Mouse (Mus musculus) forebrain, postnatal 0 days (tissue): ENCODE results near the gene Bach1. TPM values are rescaled to one million over a fixed set of nuclear protein-coding genes. Genes with fewer than 3 reads are reported as not detected.

Source experiments
- ATAC-seq: fragments of 200-750 bp; cut with Nextera tagmentation; 2 replicates; pipeline ENCODE4 v1.8.0; 2017; ENCODE audit warnings: mild to moderate bottlenecking, moderate library complexity
- DNase-seq: peaks from one replicate; pipeline ENCODE4 v3.0.0-alpha.2; 2015
- H3K27ac ChIP-seq: fragments of 300-500 bp; sonication (generic); 2 replicates; pipeline ENCODE4 v1.5.1; 2014; ENCODE audit warnings: low read depth, mild to moderate bottlenecking, antibody characterized with exemption, low read length, moderate library complexity, mixed read lengths
- H3K27me3 ChIP-seq: fragments of 300-500 bp; sonication (generic); 2 replicates; pipeline ENCODE4 v1.6.1; 2014; ENCODE audit warnings: mild to moderate bottlenecking, low read length, mixed read lengths; ENCODE audit not compliant: insufficient read depth
- H3K36me3 ChIP-seq: fragments of 300-500 bp; sonication (generic); 2 replicates; pipeline ENCODE4 v1.6.1; 2014; ENCODE audit warnings: mild to moderate bottlenecking, moderate library complexity; ENCODE audit not compliant: insufficient read depth
- H3K4me1 ChIP-seq: fragments of 300-500 bp; sonication (generic); 2 replicates; pipeline ENCODE4 v1.6.1; 2014; ENCODE audit warnings: antibody characterized with exemption; ENCODE audit not compliant: insufficient read depth
- H3K4me2 ChIP-seq: fragments of 300-500 bp; sonication (generic); 2 replicates; pipeline ENCODE4 v1.6.1; 2014; ENCODE audit warnings: low read depth, mild to moderate bottlenecking, moderate library complexity
- H3K4me3 ChIP-seq: fragments of 300-500 bp; sonication (generic); 2 replicates; pipeline ENCODE4 v1.5.1; 2014; ENCODE audit warnings: low read depth, low read length, mixed read lengths
- H3K9ac ChIP-seq: fragments of 300-500 bp; sonication (generic); 2 replicates; pipeline ENCODE4 v1.6.1; 2014; ENCODE audit warnings: mild to moderate bottlenecking
- H3K9me3 ChIP-seq: fragments of 300-500 bp; sonication (generic); 2 replicates; pipeline ENCODE4 v1.6.1; 2016; ENCODE audit warnings: low read length
- CTCF ChIP-seq: sonication (generic); IDR thresholded peaks from 2 replicates; pipeline ENCODE4 v1.5.1; 2016; ENCODE audit warnings: antibody characterized with exemption, control low read depth, low read depth
- WGBS: fragments of 180-500 bp; shearing (Covaris S2); extraction: QIAGEN DNeasy Blood & Tissue Kit; methylation state at CpG from one replicate; pipeline ENCODE4 v1.1.7; 2014; 5-methylcytosine and 5-hydroxymethylcytosine counted together
- polyA plus RNA-seq: library from polyadenylated mRNA; unstranded; fragments of >200 nt; fragmentation: Nextera tagmentation; extraction: Ambion mirVana; gene quantifications from 2 replicates; pipeline ENCODE4 v1.2.1, GENCODE M21; 2015
- total RNA-seq: library from RNA; depleted of rRNA; stranded (reverse); fragments of >200 nt; gene quantifications from 2 replicates; pipeline ENCODE4 v1.2.3, GENCODE M21; 2014

Bach1 gene
- total and polyA plus RNA-seq, 2 experiments from 2014 or later: 13.0 to 50.0 TPM

DNA sequence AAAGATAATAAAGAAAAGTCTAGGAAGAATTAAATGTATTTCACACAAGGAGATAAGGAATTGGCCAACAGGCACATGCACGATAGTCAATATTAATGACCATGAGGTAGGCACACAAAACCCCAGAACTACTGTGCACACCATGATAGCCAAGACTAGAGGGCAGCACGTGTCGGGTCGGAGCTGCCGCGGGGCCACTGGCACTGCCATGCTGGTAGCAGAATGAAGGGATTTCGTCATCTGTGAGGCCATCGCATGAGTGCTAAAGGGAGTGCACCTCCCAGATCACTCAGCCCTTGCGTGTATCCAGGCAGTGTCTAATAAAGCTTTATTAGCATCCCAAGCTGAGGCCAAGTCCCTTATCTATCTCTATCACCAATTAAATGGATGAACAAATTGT, 11.2 kb downstream of the Bach1 start:
- Histone ChIP-seq H3K36me3 (no peaks in the 10 kb centered on the region), H3K4me2 (no peak overlapping the region), H3K4me1 (peaks cover 13% of the 10 kb centered on the region; the same call in 1 of the 2 replicates), H3K4me3 (no peak overlapping the region), H3K27ac (no peak overlapping the region), H3K9ac (no peak overlapping the region), H3K9me3 (no peaks in the 10 kb centered on the region), H3K27me3 (no peaks in the 10 kb centered on the region)
- WGBS: 96% methylated on average over 9 of the region's 9 CpGs
- DNase-seq (no peak), ATAC-seq (no peak)
- no peak for TF ChIP-seq CTCF

DNA sequence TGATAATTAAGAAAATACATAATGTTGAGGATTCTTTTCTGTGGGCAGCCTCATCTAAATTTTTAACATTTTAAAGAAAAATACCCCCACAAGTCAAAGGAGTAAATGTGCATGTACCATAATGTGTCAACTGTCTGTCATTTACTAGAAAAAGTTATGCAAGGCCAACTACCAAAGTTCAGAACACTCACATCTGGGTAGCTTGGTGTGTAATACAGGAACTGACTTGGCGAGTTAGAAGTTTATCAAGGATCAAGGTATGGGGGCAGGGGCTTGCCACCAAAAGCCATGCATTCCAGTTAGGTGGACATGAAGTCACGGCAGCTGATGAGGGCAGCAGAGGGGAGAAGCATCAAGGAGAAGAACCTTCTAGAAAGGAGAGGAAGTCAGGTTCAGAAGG, 13.2 kb downstream of the Bach1 start:
- Histone ChIP-seq H3K4me1 (peaks cover under 1% of the 10 kb centered on the region; the same call in 1 of the 2 replicates), H3K27ac (no peak overlapping the region), H3K4me3 (no peak overlapping the region), H3K27me3 (no peaks in the 10 kb centered on the region), H3K36me3 (peaks cover 11% of the 10 kb centered on the region; the same call in 1 of the 2 replicates), H3K4me2 (no peak overlapping the region), H3K9ac (no peak overlapping the region), H3K9me3 (no peaks in the 10 kb centered on the region)
- DNase-seq (no peak), ATAC-seq (no peak)
- 93% methylated on average over 2 of the region's 2 CpGs for WGBS
- no peak for TF ChIP-seq CTCF

DNA sequence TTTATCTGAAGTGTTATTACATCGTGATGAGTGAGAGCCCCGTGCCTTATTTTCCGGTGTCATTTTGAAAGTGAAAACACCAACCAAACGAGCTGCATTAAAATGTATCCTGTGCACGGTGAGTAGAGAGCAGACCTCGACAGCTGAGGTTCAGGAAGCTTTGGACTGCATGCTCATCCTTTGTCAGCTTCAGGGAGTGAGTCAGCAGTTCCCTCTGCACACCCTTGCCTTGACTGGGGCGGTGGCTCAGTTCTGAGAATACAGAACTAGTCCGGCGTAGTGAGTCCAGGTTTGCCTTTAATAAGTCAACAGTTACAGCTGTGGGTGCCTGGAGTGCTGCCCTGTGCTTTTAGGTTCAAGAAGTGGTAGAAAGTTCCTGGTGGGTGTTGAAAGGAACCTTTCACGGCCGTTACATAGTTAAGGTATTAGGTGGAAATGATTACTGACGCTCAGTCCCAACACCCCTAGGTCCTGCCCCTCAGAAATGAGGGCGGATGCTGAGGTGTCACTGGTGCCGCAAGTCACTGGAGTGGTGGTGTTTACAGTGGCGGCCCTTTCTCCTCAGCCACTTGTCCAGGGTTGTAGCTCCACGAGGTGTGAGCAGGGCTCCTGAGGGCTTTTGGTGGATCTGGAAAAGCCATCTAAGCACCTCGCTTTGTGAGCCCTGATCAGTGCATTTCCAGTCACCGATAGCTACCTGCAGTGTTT, 14.4 kb downstream of the Bach1 start:
- H3K9ac ChIP-seq: no peak overlapping the region
- no peaks in the 10 kb centered on the region for H3K9me3 ChIP-seq
- DNase-seq (no peak), ATAC-seq (no peak)
- no peak overlapping the region for H3K27ac ChIP-seq
- no peak for TF ChIP-seq CTCF
- 88% methylated on average over 18 of the region's 18 CpGs for WGBS
- H3K36me3 ChIP-seq: peaks cover 11% of the 10 kb centered on the region; the same call in 1 of the 2 replicates
- H3K4me2 ChIP-seq: no peak overlapping the region
- no peak overlapping the region for H3K4me3 ChIP-seq
- H3K4me1 ChIP-seq: no peaks in the 10 kb centered on the region
- H3K27me3 ChIP-seq: no peaks in the 10 kb centered on the region

DNA sequence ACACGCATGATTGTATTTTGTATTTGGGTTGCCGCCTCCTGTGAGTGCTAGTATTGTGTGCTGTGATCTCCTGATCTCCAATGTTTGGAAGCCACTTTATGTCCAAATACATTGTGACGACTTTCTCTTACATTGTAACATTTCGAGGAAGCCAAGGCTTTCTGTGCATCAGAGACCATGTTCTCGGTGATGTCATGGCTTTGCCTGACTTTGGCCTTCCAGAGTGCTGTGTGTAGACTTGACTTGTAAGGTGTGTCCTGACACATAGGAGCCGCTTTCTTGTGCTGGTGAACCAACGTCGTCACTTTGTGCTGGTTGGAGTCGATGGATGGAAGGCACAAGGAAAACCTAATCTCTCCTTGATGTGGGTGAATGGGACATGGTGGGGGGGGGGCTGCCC, 15.8 kb downstream of the Bach1 start:
- Histone ChIP-seq H3K27me3 (no peaks in the 10 kb centered on the region), H3K36me3 (peaks cover 19% of the 10 kb centered on the region), H3K9ac (no peak overlapping the region), H3K27ac (no peak overlapping the region), H3K4me2 (no peak overlapping the region), H3K9me3 (no peaks in the 10 kb centered on the region), H3K4me1 (no peaks in the 10 kb centered on the region), H3K4me3 (no peak overlapping the region)
- DNase-seq (no peak), ATAC-seq (no peak)
- WGBS: 94% methylated on average over 9 of the region's 9 CpGs
- TF ChIP-seq CTCF: no peak

DNA sequence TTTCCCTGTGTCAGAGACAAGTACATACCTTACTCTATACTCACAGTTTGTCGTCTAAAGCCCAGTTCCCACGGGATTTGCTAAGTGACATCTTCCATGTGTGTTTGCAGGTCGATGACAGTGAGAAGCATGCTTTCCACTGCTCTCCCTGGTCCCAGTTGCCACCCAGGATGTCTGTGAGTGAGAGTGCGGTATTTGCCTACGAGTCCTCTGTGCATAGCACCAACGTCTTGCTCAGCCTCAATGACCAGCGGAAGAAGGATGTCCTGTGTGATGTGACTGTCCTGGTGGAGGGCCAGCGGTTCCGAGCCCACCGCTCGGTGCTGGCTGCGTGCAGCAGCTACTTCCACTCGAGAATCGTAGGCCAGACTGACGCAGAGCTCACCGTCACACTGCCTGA, 16.5 kb downstream of the Bach1 start:
- 90% methylated on average over 16 of the region's 16 CpGs for WGBS
- H3K9me3 ChIP-seq: no peaks in the 10 kb centered on the region

DNA sequence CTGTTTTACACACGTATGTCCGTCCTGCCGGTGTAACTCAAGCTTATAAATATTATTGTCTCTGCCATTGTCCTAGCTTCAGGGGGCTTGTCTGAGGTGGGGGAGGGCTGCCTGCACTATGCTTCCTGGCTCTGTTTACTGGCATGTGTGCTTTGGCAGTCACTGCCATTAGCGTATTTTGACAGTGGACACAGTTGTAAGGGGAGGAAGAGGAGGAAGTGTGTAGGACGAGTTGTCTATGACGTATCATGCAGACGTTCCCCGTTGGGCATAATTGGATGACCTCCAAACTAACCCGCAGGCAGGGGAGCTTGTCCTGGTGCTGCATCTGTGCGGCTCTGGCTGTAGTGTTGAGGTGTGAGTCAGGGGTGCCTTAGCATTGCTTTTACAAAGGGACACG, 17.5 kb downstream of the Bach1 start:
- H3K9me3 ChIP-seq: no peaks in the 10 kb centered on the region
- WGBS: 73% methylated on average over 11 of the region's 11 CpGs
- TF ChIP-seq CTCF: no peak
- no peak overlapping the region for H3K4me3 ChIP-seq
- no peak for ATAC-seq
- H3K4me2 ChIP-seq: no peak overlapping the region
- peaks cover 30% of the 10 kb centered on the region for H3K36me3 ChIP-seq
- H3K9ac ChIP-seq: no peak overlapping the region
- no peaks in the 10 kb centered on the region for H3K27me3 ChIP-seq
- no peak for DNase-seq
- H3K27ac ChIP-seq: no peak overlapping the region
- H3K4me1 ChIP-seq: no peaks in the 10 kb centered on the region

More for the DNA sequence above, 16.5 kb downstream of the Bach1 start:
- no peak overlapping the region for H3K9ac ChIP-seq
- no peaks in the 10 kb centered on the region for H3K4me1 ChIP-seq
- DNase-seq (no peak), ATAC-seq (no peak)
- peaks cover 25% of the 10 kb centered on the region for H3K36me3 ChIP-seq
- H3K27ac ChIP-seq: no peak overlapping the region
- no peak overlapping the region for H3K4me3 ChIP-seq
- H3K27me3 ChIP-seq: no peaks in the 10 kb centered on the region
- no peak for TF ChIP-seq CTCF
- H3K4me2 ChIP-seq: no peak overlapping the region

DNA sequence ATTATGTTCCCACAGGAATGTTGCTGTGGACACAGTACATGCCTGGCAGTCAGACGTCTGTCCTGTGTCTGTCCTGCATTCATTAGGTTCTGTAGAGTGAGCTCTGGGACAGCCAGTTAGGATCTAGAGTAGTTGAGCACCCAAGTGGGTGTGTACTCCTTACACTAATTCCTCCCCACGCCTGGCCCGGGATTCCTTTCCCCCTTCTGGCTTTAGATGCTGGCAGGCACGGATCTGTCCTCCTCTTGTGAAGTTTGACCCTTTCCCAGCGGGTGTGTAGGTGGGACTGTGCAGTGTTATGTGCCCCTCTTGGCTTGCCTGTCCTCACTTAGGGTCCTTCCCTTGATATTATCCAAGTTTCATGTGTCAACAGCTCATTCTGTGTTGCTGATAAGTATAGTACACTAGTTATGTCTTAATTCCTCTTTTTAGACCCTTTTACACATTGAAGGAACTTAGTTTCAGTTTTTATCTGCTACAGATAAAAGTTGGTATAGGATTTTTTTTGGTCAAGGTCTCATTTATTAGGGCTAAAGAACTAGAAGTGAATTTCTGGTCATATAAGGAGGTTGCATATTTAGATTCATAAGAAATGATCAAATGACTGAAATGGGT, 18.4 kb downstream of the Bach1 start:
- H3K9me3 ChIP-seq: no peaks in the 10 kb centered on the region
- no peak overlapping the region for H3K4me2 ChIP-seq
- no peaks in the 10 kb centered on the region for H3K27me3 ChIP-seq
- no peak overlapping the region for H3K9ac ChIP-seq
- WGBS: 69% methylated on average over 5 of the region's 5 CpGs
- H3K4me1 ChIP-seq: no peaks in the 10 kb centered on the region
- ATAC-seq (no peak), DNase-seq (no peak)
- H3K4me3 ChIP-seq: no peak overlapping the region
- peaks cover 30% of the 10 kb centered on the region for H3K36me3 ChIP-seq
- TF ChIP-seq CTCF: no peak
- H3K27ac ChIP-seq: no peak overlapping the region
